Mouse (Mus musculus) adrenal gland, adult (tissue): Measurements from ENCODE around the gene Rab12.

Experiments used
- DNase-seq, 2 experiments: peaks; one replicate each; pipeline ENCODE4 v3.0.0; 2022 to 2023; ENCODE audit warnings: low spot score in 1 of 2; ENCODE audit not compliant: inconsistent age in 2 of 2

Gene Rab12

DNA sequence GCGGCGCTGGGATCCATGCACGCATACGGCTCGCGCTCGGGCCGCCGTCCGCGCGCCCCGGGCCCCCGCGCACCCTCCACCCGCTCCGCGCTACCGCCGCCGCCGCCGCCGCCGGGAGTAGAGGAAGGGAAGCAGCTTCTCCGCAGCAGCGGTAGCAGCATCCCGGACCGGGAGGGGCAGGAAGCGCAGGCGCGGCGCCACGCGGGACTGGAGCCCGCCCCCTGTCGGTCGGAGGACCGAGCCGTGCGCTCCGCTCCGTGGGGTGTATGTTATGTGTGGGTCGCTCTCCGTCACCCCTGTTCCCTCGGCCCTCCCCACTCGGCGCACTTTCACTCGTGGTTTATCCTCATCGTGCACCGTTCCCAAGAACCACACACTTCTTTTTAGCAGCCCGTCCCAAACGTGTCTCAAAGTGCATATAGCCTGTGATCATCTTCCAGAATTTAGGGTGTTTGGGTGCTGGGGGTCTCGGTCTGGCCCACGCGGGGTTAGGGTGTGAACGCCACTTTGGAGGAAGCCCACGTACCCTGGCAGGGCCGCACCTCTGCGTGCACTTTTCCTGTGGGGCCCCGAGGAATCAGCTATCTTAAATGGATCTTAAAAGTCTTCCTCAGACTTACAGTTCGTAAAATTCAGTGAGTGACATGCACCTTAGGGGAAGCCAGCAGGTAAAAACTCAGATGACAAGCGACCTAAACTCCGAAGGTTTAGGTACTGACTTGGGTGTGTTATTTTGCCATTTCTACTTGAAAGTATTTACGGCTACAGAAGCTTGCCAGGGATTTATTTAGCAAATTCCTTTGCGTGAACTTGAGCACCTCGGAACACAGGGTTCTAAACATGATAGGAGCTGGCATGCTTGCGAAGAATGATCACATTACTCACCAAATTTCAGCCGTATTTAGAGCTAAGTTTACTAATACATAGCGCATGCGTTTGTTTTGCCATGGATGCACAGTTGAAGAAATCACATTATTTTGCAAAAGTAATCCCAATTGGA is at the start of gene Rab12:
Rab12 (minus strand) TSS at position 176 of the 1,000 bp plus-strand sequence.
- peak; percentile 90 to 96 for DNase-seq

DNA sequence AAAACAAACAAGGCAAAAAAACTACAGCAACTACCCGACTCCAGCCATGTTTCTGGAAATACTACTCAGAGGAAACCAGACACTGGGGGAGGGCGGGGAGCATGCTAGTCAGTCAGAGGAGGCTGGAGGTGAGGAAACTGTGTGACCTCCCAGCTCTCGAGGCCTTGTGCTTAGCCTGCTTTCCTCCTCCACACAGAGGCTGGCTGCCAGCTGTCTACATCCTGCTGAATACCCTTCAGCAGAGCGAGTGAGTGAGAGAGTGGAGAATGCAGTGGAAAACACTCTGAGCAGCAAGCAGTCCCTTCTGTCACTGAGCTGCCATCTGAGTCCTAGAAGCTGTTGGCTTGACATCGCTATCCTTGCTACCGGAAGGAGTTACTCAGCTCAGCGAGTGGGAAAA is 44.7 kb upstream of the Rab12 start:
- DNase-seq = no peak

- no peak for DNase-seq
Observed at GRCm38 (mm10) chr17:66563551-66563950, 44.0 kb upstream of the Rab12 start.

- no peak for DNase-seq
Observed at GRCm38 (mm10) chr17:66561380-66561779, 41.9 kb upstream of the Rab12 start.

DNA sequence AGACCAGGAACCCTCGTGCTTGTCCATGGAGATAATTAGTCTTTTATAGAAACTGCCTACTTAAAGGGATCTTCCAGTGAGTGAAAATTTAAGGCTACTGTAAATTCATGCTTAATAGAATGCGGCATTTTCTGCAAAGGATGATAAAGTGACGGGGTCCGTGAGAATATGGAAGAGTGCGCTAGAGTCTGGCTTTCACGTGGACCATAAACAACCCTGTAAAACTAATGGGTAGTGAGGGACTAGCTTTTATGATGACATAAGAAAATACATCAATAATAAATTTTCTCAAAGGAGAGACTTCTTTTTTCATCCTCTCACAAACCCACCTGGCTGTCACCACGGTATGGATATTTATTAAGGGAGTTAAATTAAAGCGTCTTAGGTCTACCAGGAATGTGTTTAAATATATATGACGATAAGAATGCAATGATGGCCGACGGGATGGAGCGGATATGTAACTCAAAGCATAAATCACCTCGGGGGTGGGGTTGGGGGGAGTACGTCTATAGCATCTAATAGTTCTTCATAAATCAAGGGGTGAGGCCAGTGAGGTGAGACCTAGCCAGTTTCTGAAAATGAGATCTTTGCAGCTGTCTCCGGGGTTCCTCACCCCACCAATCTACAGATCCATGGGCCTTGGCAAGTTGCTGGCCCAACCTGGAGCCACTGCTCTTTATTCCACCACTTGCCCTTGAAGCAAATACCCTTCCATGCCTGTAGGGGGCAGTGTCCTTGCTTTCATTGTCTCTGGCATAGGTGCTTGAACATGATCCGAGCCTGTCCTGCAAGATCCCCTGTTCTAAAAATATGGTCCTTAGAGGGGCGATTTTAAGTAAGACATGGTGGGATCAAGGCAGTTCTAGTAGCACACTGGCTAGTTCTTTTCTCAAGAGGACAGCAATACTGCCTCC is 39.1 kb upstream of the Rab12 start:
- no peak for DNase-seq

DNA sequence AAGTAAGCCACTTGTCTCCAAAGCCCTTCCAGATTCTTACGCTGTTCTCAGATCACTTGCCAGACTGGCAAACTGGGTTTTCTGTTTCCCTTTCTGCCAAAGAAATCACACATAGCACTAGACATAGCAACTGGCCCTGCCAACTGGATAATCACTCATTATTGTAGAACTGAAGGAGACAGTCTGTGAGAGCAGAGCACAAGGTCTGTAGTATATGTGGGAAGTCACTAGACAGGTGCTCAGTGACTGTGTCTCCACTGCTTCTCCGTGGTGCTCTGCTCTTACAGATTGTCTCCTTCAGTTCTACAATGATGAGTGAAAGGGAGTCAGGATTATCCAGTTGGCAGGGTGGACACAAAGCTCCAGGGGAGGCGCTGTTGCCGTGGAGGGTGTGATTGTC is 33.2 kb upstream of the Rab12 start:
- no peak for DNase-seq

GRCm38 (mm10) chr17:66550486-66550885 is 31.0 kb upstream of the Rab12 start:
- no peak for DNase-seq

- DNase-seq = no peak
Observed at GRCm38 (mm10) chr17:66532285-66532684, 12.8 kb upstream of the Rab12 start.

DNA sequence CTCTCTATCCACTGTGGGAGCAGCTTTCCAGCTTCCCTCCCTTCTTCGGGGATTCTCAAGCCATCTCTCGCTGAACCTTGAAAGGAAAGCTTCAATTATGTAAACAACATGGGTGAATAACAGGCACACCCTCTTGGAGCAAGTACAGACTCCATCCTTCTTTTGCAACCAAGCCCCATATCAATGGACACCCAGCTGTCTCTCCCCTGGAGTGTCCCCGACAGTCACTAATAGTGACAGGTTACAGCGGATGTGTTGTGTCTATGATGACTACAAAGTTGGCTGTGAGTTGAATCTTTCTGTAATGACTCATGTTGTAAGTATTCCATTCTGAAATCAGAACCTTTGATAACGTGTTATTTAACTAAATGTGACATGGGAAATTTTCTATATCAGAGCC is 3.9 kb upstream of the Rab12 start:
- DNase-seq = peak in 1 of 2 experiments; percentile 27

DNA sequence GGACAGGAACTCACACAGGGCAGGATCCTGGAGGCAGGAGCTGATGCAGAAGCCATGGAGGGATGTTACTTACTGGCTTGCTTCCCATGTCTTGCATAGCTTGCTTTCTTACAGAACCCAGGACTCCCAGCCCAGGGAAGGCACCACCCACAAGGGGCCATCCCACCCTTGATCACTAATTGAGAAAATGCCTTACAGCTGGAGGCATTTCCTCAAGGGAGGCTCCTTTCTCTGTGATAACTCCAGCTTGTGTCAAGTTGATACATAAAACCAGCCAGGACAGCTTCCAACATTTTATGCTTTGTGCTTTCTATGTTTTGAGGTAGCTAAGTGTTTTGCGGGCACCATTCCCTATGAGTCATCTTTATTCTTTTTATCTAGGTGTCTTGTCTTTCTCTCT is 3.1 kb upstream of the Rab12 start:
- DNase-seq = peak in 1 of 2 experiments; percentile 46

DNA sequence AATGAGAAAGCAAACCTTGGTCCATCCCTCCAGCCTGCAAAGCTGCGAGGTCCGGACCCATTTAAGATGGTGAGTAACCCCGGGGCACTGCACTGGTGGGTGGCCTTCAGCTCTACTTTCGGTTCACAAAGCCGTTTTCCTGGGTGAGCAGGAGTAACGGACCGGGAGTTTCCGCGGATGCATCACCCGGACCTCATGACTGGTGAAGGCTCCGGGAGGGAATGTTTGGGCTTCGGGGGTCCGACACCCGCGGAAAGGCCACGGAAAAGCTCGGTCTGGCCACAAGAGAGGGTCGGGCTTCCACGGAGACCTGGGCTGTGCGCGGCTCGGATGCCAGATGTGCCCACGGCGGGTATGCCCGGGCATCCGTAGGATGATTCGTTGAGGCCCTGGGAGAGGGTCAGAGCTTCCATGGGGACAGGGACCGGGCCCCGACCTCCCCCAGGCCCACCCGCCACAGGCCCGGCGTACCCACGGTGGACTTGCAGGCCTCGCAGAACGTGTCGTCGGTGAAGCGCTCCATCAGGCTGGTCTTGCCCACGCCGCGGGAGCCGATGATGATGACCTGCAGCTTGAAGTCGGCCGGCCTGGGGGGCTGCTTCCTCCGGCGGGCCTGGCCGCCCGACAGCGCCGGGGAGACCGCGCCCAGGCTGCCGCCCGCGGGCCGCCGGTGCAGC is 514 bp downstream of the Rab12 start:
- DNase-seq = peak; percentile 56 to 87

- DNase-seq = peak in 1 of 2 experiments; percentile 21
Observed at GRCm38 (mm10) chr17:66516953-66517352, 2.6 kb downstream of the Rab12 start.

- no peak for DNase-seq
Observed at GRCm38 (mm10) chr17:66514288-66514995, 5.1 kb downstream of the Rab12 start.

GRCm38 (mm10) chr17:66512202-66512956 is 7.2 kb downstream of the Rab12 start:
- DNase-seq = no peak

DNA sequence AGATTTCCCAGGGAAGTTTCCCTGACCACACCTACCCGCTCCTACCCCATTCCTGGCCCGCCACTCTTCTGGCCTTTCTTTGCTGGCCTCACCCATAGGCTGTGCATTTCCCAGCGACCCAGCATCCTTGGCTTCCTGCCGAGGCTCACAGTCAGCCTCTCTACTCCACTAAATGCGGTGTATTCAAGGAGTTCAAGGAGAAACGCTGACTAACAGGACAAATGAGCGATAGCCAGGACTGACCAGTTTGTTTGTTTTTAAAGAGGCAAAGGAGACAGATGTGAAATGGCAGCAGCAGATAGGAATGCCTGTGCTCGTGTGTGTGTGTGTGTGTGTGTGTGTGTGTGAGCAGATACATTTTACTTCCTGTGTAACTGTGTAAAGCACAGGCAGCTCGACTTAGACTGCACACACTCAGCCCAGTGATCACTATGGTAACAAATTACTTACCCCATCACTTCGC is 9.3 kb downstream of the Rab12 start:
- peak; percentile 88 to 92 for DNase-seq

DNA sequence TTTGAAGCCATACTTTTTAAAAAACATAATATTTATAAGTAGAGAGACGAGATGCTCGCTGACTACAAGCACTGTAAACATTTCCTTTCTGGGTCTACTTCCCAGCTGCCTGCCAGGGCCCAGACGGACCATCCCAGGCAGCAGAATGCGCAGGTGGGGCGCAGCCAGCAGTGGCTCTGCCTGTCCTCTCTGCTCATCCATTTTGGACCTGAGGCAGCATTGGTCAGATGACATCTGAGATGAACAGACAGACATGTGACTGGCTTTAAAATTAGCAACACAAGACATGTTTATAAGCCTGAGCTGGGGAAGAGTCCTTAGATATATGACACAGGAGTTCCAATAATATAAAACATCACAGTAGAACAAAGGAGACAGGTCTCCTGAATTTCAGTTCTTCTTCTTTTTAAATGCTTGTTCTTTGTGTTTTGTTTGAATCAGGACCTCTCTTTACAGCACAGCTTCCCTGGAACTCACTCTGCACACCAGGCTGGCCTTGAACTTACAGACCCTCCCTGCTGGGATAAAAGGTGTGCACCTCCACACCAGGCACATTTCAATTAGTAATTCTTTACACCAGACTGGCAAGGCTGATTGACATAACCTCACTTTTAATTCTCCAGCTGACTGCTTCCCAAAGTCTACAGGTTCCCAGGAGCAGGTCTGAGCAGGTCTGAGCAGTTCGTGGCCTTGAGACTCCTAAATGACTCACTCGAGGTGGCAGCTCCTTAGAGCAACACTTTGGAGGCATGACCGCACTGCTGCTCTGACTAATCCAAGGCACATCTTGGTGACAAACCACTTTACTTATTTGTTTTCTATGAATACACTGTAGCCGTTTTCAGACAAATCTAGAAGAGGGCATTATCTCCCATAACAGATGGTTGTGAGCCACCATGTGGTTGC is 12.2 kb downstream of the Rab12 start:
- DNase-seq = peak; percentile 69 to 78

GRCm38 (mm10) chr17:66504964-66505363 is 14.6 kb downstream of the Rab12 start:
- peak; percentile 62 to 70 for DNase-seq

- peak in 1 of 2 experiments; percentile 19 for DNase-seq
Observed at GRCm38 (mm10) chr17:66504248-66504647, 15.3 kb downstream of the Rab12 start.
